Mouse (Mus musculus): ENCODE data around the gene Ccdc188. TPM values are rescaled to one million over a fixed set of nuclear protein-coding genes. Genes with fewer than 3 reads are reported as not detected.
A peak's percentile ranks its signal among the peaks of the same experiment; 100 is the strongest.

Ccdc188 gene
- polyA plus RNA-seq, 1 experiment from 2014 or later, result not detected

- Histone ChIP-seq H3K27ac (ENCODE audit: low read length) (no peak overlapping the region), H3K4me3 (ENCODE audit: low read length) (no peak overlapping the region), H3K9ac (replicated peaks; ENCODE audit: low read length) (no peak overlapping the region), H3K27me3 (ENCODE audit: insufficient read depth, low read length) (0 out of 2 replicates have a peak, but pooled peaks cover 6% of the 10 kb centered on the region), H3K4me1 (ENCODE audit: insufficient read depth, low read length) (peaks cover 29% of the 10 kb centered on the region), H3K36me3 (ENCODE audit: insufficient read depth, low read length) (no peaks in the 10 kb centered on the region), H3K4me2 (replicated peaks; ENCODE audit: low read depth, low read length) (no peak overlapping the region), H3K9me3 (ENCODE audit: low read length) (no peaks in the 10 kb centered on the region)
- ATAC-seq (ENCODE audit: low FRiP score, low TSS enrichment), result no peak
- WGBS, result 59% methylated on average over 10 of the region's 10 CpGs
These were observed 19.1 kb upstream of the Ccdc188 start for GRCm38 (mm10) chr16:18198365-18199098.

GRCm38 (mm10) chr16:18200062-18200461 lies 17.6 kb upstream of the Ccdc188 start:
- 42% methylated on average over 2 of the region's 2 CpGs for WGBS
- Histone ChIP-seq H3K27ac (ENCODE audit: low read length) (no peak overlapping the region), H3K4me1 (ENCODE audit: insufficient read depth, low read length) (peaks cover 29% of the 10 kb centered on the region)

GRCm38 (mm10) chr16:18201620-18202019 lies 16.1 kb upstream of the Ccdc188 start:
- no peak for ATAC-seq (ENCODE audit: low FRiP score, low TSS enrichment)
- Histone ChIP-seq H3K4me3 (ENCODE audit: low read length) (no peak overlapping the region), H3K4me2 (replicated peaks; ENCODE audit: low read depth, low read length) (no peak overlapping the region), H3K9me3 (ENCODE audit: low read length) (no peaks in the 10 kb centered on the region), H3K4me1 (ENCODE audit: insufficient read depth, low read length) (peaks cover 27% of the 10 kb centered on the region), H3K27ac (ENCODE audit: low read length) (no peak overlapping the region), H3K27me3 (ENCODE audit: insufficient read depth, low read length) (0 out of 2 replicates have a peak, but pooled peaks cover 3% of the 10 kb centered on the region), H3K36me3 (ENCODE audit: insufficient read depth, low read length) (no peaks in the 10 kb centered on the region), H3K9ac (replicated peaks; ENCODE audit: low read length) (no peak overlapping the region)
- WGBS, result 43% methylated on average over 1 of the region's 1 CpGs

More at GRCm38 (mm10) chr16:18200062-18200461, 17.6 kb upstream of the Ccdc188 start:
- Histone ChIP-seq H3K9ac (replicated peaks; ENCODE audit: low read length) (no peak overlapping the region), H3K4me2 (replicated peaks; ENCODE audit: low read depth, low read length) (no peak overlapping the region), H3K9me3 (ENCODE audit: low read length) (no peaks in the 10 kb centered on the region), H3K4me3 (ENCODE audit: low read length) (no peak overlapping the region), H3K36me3 (ENCODE audit: insufficient read depth, low read length) (no peaks in the 10 kb centered on the region), H3K27me3 (ENCODE audit: insufficient read depth, low read length) (0 out of 2 replicates have a peak, but pooled peaks cover 6% of the 10 kb centered on the region)
- no peak for ATAC-seq (ENCODE audit: low FRiP score, low TSS enrichment)

- no peak overlapping the region for H3K4me3 ChIP-seq (ENCODE audit: low read length)
- H3K9ac ChIP-seq (replicated peaks; ENCODE audit: low read length), result no peak overlapping the region
- H3K4me2 ChIP-seq (replicated peaks; ENCODE audit: low read depth, low read length), result no peak overlapping the region
- peaks cover 27% of the 10 kb centered on the region for H3K4me1 ChIP-seq (ENCODE audit: insufficient read depth, low read length)
- 0 out of 2 replicates have a peak, but pooled peaks cover 3% of the 10 kb centered on the region for H3K27me3 ChIP-seq (ENCODE audit: insufficient read depth, low read length)
- no peak for ATAC-seq (ENCODE audit: low FRiP score, low TSS enrichment)
- no peaks in the 10 kb centered on the region for H3K36me3 ChIP-seq (ENCODE audit: insufficient read depth, low read length)
- WGBS, result 100% methylated on average over 1 of the region's 1 CpGs
- no peak overlapping the region for H3K27ac ChIP-seq (ENCODE audit: low read length)
- no peaks in the 10 kb centered on the region for H3K9me3 ChIP-seq (ENCODE audit: low read length)
These were observed 15.6 kb upstream of the Ccdc188 start for GRCm38 (mm10) chr16:18202061-18202460.

- Histone ChIP-seq H3K27ac (ENCODE audit: low read length) (peak overlapping the region; percentile 74; the same call in 1 of the 2 replicates), H3K27me3 (ENCODE audit: insufficient read depth, low read length) (0 out of 2 replicates have a peak, but pooled peaks cover 3% of the 10 kb centered on the region), H3K4me3 (ENCODE audit: low read length) (no peak overlapping the region), H3K9ac (replicated peaks; ENCODE audit: low read length) (no peak overlapping the region), H3K9me3 (ENCODE audit: low read length) (no peaks in the 10 kb centered on the region), H3K36me3 (ENCODE audit: insufficient read depth, low read length) (no peaks in the 10 kb centered on the region), H3K4me1 (ENCODE audit: insufficient read depth, low read length) (peaks cover 23% of the 10 kb centered on the region), H3K4me2 (replicated peaks; ENCODE audit: low read depth, low read length) (no peak overlapping the region)
- peak; percentile 89 for ATAC-seq (ENCODE audit: low FRiP score, low TSS enrichment)
- 14% methylated on average over 7 of the region's 7 CpGs for WGBS
These were observed 14.1 kb upstream of the Ccdc188 start for GRCm38 (mm10) chr16:18203430-18204091.

GRCm38 (mm10) chr16:18210701-18211416 lies 6.8 kb upstream of the Ccdc188 start:
- no peaks in the 10 kb centered on the region for H3K9me3 ChIP-seq (ENCODE audit: low read length)
- 20% methylated on average over 8 of the region's 8 CpGs for WGBS
- H3K4me1 ChIP-seq (ENCODE audit: insufficient read depth, low read length), result no peaks in the 10 kb centered on the region
- ATAC-seq (ENCODE audit: low FRiP score, low TSS enrichment), result peak; percentile 16; the same call in 1 of the 2 replicates
- no peak overlapping the region for H3K4me2 ChIP-seq (replicated peaks; ENCODE audit: low read depth, low read length)
- H3K27ac ChIP-seq (ENCODE audit: low read length), result no peak overlapping the region
- H3K36me3 ChIP-seq (ENCODE audit: insufficient read depth, low read length), result no peaks in the 10 kb centered on the region
- no peaks in the 10 kb centered on the region for H3K27me3 ChIP-seq (ENCODE audit: insufficient read depth, low read length)
- no peak overlapping the region for H3K4me3 ChIP-seq (ENCODE audit: low read length)
- no peak overlapping the region for H3K9ac ChIP-seq (replicated peaks; ENCODE audit: low read length)

GRCm38 (mm10) chr16:18211417-18212171 lies 6.1 kb upstream of the Ccdc188 start:
- H3K4me3 ChIP-seq (ENCODE audit: low read length), result no peak overlapping the region
- ATAC-seq (ENCODE audit: low FRiP score, low TSS enrichment), result peak; percentile 57; the same call in 1 of the 2 replicates
- no peaks in the 10 kb centered on the region for H3K9me3 ChIP-seq (ENCODE audit: low read length)
- H3K36me3 ChIP-seq (ENCODE audit: insufficient read depth, low read length), result no peaks in the 10 kb centered on the region
- H3K27ac ChIP-seq (ENCODE audit: low read length), result no peak overlapping the region
- no peaks in the 10 kb centered on the region for H3K27me3 ChIP-seq (ENCODE audit: insufficient read depth, low read length)
- WGBS, result 41% methylated on average over 10 of the region's 10 CpGs
- H3K4me1 ChIP-seq (ENCODE audit: insufficient read depth, low read length), result no peaks in the 10 kb centered on the region
- no peak overlapping the region for H3K4me2 ChIP-seq (replicated peaks; ENCODE audit: low read depth, low read length)
- H3K9ac ChIP-seq (replicated peaks; ENCODE audit: low read length), result no peak overlapping the region

- H3K9ac ChIP-seq (replicated peaks; ENCODE audit: low read length), result no peak overlapping the region
- H3K4me1 ChIP-seq (ENCODE audit: insufficient read depth, low read length), result no peaks in the 10 kb centered on the region
- H3K27ac ChIP-seq (ENCODE audit: low read length), result no peak overlapping the region
- no peak for ATAC-seq (ENCODE audit: low FRiP score, low TSS enrichment)
- H3K27me3 ChIP-seq (ENCODE audit: insufficient read depth, low read length), result no peaks in the 10 kb centered on the region
- no peaks in the 10 kb centered on the region for H3K36me3 ChIP-seq (ENCODE audit: insufficient read depth, low read length)
- WGBS, result 48% methylated on average over 6 of the region's 6 CpGs
- no peak overlapping the region for H3K4me2 ChIP-seq (replicated peaks; ENCODE audit: low read depth, low read length)
- H3K4me3 ChIP-seq (ENCODE audit: low read length), result no peak overlapping the region
- H3K9me3 ChIP-seq (ENCODE audit: low read length), result no peaks in the 10 kb centered on the region
These were observed 4.0 kb upstream of the Ccdc188 start for GRCm38 (mm10) chr16:18213689-18214088.

GRCm38 (mm10) chr16:18214858-18215257 lies 2.8 kb upstream of the Ccdc188 start:
- peaks cover 2% of the 10 kb centered on the region for H3K4me1 ChIP-seq (ENCODE audit: insufficient read depth, low read length)
- H3K27me3 ChIP-seq (ENCODE audit: insufficient read depth, low read length), result no peaks in the 10 kb centered on the region
- H3K4me3 ChIP-seq (ENCODE audit: low read length), result no peak overlapping the region
- no peak overlapping the region for H3K27ac ChIP-seq (ENCODE audit: low read length)
- H3K9ac ChIP-seq (replicated peaks; ENCODE audit: low read length), result no peak overlapping the region
- H3K9me3 ChIP-seq (ENCODE audit: low read length), result no peaks in the 10 kb centered on the region
- no peak for ATAC-seq (ENCODE audit: low FRiP score, low TSS enrichment)
- WGBS, result 85% methylated on average over 7 of the region's 7 CpGs
- no peaks in the 10 kb centered on the region for H3K36me3 ChIP-seq (ENCODE audit: insufficient read depth, low read length)
- H3K4me2 ChIP-seq (replicated peaks; ENCODE audit: low read depth, low read length), result no peak overlapping the region
